Mouse (Mus musculus) heart, embryonic 16.5 days (tissue): Measurements from ENCODE around the gene Strn3. TPM values are rescaled to one million over a fixed set of nuclear protein-coding genes. Genes with fewer than 3 reads are reported as not detected.
"Not testable (repeated sequence)": the region's sequence is repeated elsewhere in the genome, so short reads cannot be mapped to it uniquely, and the experiment has no call there.

Experiments used
- ATAC-seq: fragments of 200-750 bp; cut with Nextera tagmentation; replicated peaks from 2 replicates; pipeline ENCODE4 v1.8.0; 2017; ENCODE audit warnings: moderate number of reproducible peaks; ENCODE audit not compliant: insufficient read depth, low FRiP score; ENCODE audit errors: extremely low read depth
- H3K27ac ChIP-seq: fragments of 300-500 bp; sonication (generic); 2 replicates; pipeline ENCODE4 v1.5.1; 2014; ENCODE audit warnings: mild to moderate bottlenecking, low read length, control low read depth, moderate library complexity
- H3K27me3 ChIP-seq: fragments of 300-500 bp; sonication (generic); 2 replicates; pipeline ENCODE4 v1.6.1; 2014; ENCODE audit warnings: low read length, mixed read lengths; ENCODE audit not compliant: control insufficient read depth, insufficient read depth
- H3K36me3 ChIP-seq: fragments of 300-500 bp; sonication (generic); 2 replicates; pipeline ENCODE4 v1.6.1; 2014; ENCODE audit not compliant: control insufficient read depth, insufficient read depth
- H3K4me1 ChIP-seq: fragments of 300-500 bp; sonication (generic); 2 replicates; pipeline ENCODE4 v1.6.1; 2014; ENCODE audit warnings: low read length, mixed read lengths; ENCODE audit not compliant: control insufficient read depth, insufficient read depth
- H3K4me2 ChIP-seq: fragments of 300-500 bp; sonication (generic); 2 replicates; pipeline ENCODE4 v1.6.1; 2014; ENCODE audit warnings: low read depth, mild to moderate bottlenecking, control low read depth, low read length
- H3K4me3 ChIP-seq: fragments of 300-500 bp; sonication (generic); 2 replicates; pipeline ENCODE4 v1.5.1; 2014; ENCODE audit warnings: mild to moderate bottlenecking, control low read depth, low read length
- H3K9ac ChIP-seq: fragments of 300-500 bp; sonication (generic); 2 replicates; pipeline ENCODE4 v1.6.1; 2014; ENCODE audit warnings: low read length, control low read depth
- H3K9me3 ChIP-seq: fragments of 300-500 bp; sonication (generic); replicated peaks from 2 replicates; pipeline ENCODE4 v1.6.1; 2016; ENCODE audit warnings: low read length; ENCODE audit not compliant: control insufficient read depth
- WGBS: fragments of 180-500 bp; shearing (Covaris S2); extraction: QIAGEN DNeasy Blood & Tissue Kit; methylation state at CpG from one replicate; pipeline ENCODE4 v1.1.7; 2014; 5-methylcytosine and 5-hydroxymethylcytosine counted together
- polyA plus RNA-seq: library from polyadenylated mRNA; unstranded; fragments of >200 nt; fragmentation: Nextera tagmentation; extraction: Ambion mirVana; gene quantifications from 2 replicates; pipeline ENCODE4 v1.2.1, GENCODE M21; 2015

The Strn3 gene
- polyA plus RNA-seq, 1 experiment from 2014 or later, result 37.2 TPM

DNA sequence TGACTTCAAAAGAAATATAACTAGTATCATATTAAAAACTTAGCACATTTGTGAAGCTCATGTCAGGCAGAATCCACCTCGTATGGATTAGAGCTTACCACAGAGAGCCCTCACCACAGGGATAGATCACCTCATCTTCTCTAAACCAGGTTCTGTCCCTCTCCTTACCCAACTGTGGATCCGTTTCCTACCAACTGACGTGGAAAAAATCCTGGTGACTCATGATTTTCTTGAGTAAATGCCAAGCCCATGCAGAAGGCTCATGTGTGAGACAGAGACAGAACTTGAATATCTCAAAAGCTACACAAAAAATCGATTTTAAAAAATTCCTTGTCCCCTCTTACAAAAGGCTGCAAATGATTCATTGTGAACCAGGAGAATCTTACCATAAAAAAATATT is 85.6 kb downstream of the Strn3 start:
- Histone ChIP-seq H3K36me3 (peaks cover 20% of the 10 kb centered on the region), H3K4me3 (no peak overlapping the region), H3K4me1 (no peaks in the 10 kb centered on the region), H3K9ac (no peak overlapping the region), H3K9me3 (no peaks in the 10 kb centered on the region), H3K27me3 (no peaks in the 10 kb centered on the region), H3K4me2 (no peak overlapping the region), H3K27ac (no peak overlapping the region)
- whole genome bisulfite sequencing, result 84% methylated on average over 4 of the region's 4 CpGs
- ATAC-seq, result no peak

DNA sequence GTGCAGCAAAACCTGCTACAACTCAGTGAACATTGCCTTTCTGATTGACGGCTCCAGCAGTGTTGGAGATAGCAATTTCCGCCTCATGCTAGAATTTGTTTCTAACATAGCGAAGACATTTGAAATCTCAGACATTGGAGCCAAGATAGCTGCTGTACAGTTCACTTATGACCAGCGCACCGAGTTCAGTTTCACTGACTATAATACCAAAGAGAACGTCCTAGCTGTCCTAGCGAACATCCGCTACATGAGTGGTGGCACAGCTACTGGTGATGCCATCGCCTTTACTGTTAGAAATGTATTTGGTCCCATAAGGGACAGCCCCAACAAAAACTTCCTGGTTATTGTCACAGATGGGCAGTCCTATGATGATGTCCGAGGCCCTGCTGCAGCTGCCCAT is 88.4 kb downstream of the Strn3 start:
- no peaks in the 10 kb centered on the region for H3K9me3 ChIP-seq
- no peaks in the 10 kb centered on the region for H3K4me1 ChIP-seq
- H3K27me3 ChIP-seq, result no peaks in the 10 kb centered on the region
- H3K36me3 ChIP-seq, result peaks cover 12% of the 10 kb centered on the region
- no peak overlapping the region for H3K27ac ChIP-seq
- H3K4me3 ChIP-seq, result no peak overlapping the region
- 95% methylated on average over 10 of the region's 10 CpGs for WGBS
- no peak overlapping the region for H3K9ac ChIP-seq
- no peak overlapping the region for H3K4me2 ChIP-seq
- ATAC-seq, result no peak

DNA sequence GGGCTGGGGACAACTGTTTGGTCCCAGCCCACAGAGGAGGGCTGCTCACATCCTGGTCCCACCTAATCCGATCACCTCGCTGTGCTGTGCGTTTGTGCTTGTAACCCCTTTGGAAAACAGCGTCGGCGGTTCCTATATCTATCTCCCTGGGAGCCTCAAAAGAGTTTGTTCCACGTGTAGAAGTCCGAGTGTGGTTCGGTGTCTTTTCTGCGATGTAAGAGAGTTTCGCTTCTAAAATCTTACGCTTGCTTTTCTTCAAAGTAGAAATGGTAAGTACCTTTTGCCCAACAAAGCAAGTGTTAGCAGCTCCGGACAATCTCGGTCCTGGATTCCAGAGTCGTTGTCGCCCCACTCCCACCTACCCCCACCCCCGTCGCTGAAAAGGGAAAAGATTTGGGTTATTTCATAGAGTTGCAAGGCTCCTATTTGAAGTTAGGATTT is 97.6 kb downstream of the Strn3 start:
- peak overlapping the region; percentile 77 for H3K4me3 ChIP-seq
- 3% methylated on average over 18 of the region's 18 CpGs for WGBS
- H3K27ac ChIP-seq, result no peak overlapping the region
- no peak for ATAC-seq
- peaks cover 14% of the 10 kb centered on the region for H3K4me1 ChIP-seq
- no peaks in the 10 kb centered on the region for H3K36me3 ChIP-seq
- H3K9me3 ChIP-seq, result no peaks in the 10 kb centered on the region
- H3K27me3 ChIP-seq, result peaks cover 45% of the 10 kb centered on the region
- H3K9ac ChIP-seq, result no peak overlapping the region; the same call in 1 of the 2 replicates
- H3K4me2 ChIP-seq, result peak overlapping the region; percentile 100

- peak; percentile 64 for ATAC-seq
- Histone ChIP-seq H3K9me3 (no peaks in the 10 kb centered on the region), H3K4me1 (peaks cover 14% of the 10 kb centered on the region), H3K27ac (no peak within 1 kb of the TSS), H3K36me3 (no peaks in the 10 kb centered on the region), H3K4me2 (peak within 1 kb of the TSS; percentile 100), H3K27me3 (peaks cover 45% of the 10 kb centered on the region), H3K9ac (peak within 1 kb of the TSS; percentile 69), H3K4me3 (peak within 1 kb of the TSS; percentile 77)
- under 1% methylated on average over 76 of the region's 79 CpGs for WGBS
Observed at GRCm38 (mm10) chr12:51593229-51594029, 98.3 kb downstream of the Strn3 start, which contains the start of gene Coch. TSS of gene Coch (plus strand) at chr12:51593341.

GRCm38 (mm10) chr12:51592888-51593228 is 98.8 kb downstream of the Strn3 start:
- Histone ChIP-seq H3K27ac (no peak overlapping the region), H3K27me3 (peaks cover 45% of the 10 kb centered on the region)
- 1% methylated on average over 19 of the region's 21 CpGs for WGBS

GRCm38 (mm10) chr12:51591921-51592320 is 99.8 kb downstream of the Strn3 start:
- H3K4me1 ChIP-seq, result peaks cover 14% of the 10 kb centered on the region
- no peak overlapping the region for H3K27ac ChIP-seq
- H3K4me3 ChIP-seq, result no peak overlapping the region
- H3K27me3 ChIP-seq, result peaks cover 45% of the 10 kb centered on the region
- WGBS, result 56% methylated on average over 8 of the region's 8 CpGs
- no peak overlapping the region for H3K9ac ChIP-seq
- no peaks in the 10 kb centered on the region for H3K9me3 ChIP-seq
- H3K4me2 ChIP-seq, result no peak overlapping the region
- no peaks in the 10 kb centered on the region for H3K36me3 ChIP-seq
- ATAC-seq, result no peak

More at GRCm38 (mm10) chr12:51592888-51593228, 98.8 kb downstream of the Strn3 start:
- peak overlapping the region; percentile 100 for H3K4me2 ChIP-seq
- ATAC-seq, result 0 out of 2 replicates have a peak, but pooled peaks have one; percentile 32
- peak overlapping the region; percentile 69 for H3K9ac ChIP-seq
- H3K4me1 ChIP-seq, result peaks cover 14% of the 10 kb centered on the region
- no peaks in the 10 kb centered on the region for H3K36me3 ChIP-seq
- H3K4me3 ChIP-seq, result peak overlapping the region; percentile 77
- no peaks in the 10 kb centered on the region for H3K9me3 ChIP-seq

GRCm38 (mm10) chr12:51589263-51589662 is 102.4 kb downstream of the Strn3 start:
- WGBS, result 76% methylated on average over 5 of the region's 5 CpGs
- Histone ChIP-seq H3K36me3 (no peaks in the 10 kb centered on the region), H3K9ac (no peak overlapping the region), H3K27me3 (peaks cover 29% of the 10 kb centered on the region), H3K4me1 (peaks cover 14% of the 10 kb centered on the region), H3K27ac (no peak overlapping the region), H3K4me2 (no peak overlapping the region), H3K9me3 (peaks cover 5% of the 10 kb centered on the region), H3K4me3 (no peak overlapping the region)
- no peak for ATAC-seq

DNA sequence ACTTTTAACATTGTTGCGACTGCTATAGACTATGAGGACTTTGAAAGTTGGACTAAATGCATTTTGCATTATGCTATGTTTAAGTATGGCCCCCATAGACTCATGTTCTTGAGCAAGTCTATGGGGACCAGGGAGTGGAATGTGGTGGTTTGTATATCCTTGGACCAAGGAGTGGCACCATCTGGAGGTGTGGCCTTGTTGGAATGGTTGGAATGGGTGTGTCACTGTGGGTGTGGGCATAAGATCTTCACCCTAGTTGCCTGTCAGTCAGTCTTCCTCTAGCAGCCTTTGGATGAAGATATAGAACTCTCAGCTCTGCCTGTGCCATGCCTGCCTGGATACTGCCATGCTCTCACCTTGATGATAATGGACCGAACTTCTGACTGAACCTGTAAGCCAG is 113.9 kb downstream of the Strn3 start:
- not testable (repeated sequence) for H3K27me3 ChIP-seq, H3K4me2 ChIP-seq, H3K9me3 ChIP-seq, H3K27ac ChIP-seq, H3K4me1 ChIP-seq, H3K36me3 ChIP-seq, ATAC-seq, H3K4me3 ChIP-seq, H3K9ac ChIP-seq
- WGBS, result 88% methylated on average over 2 of the region's 2 CpGs

- no peaks in the 10 kb centered on the region for H3K9me3 ChIP-seq
- no peaks in the 10 kb centered on the region for H3K36me3 ChIP-seq
- ATAC-seq, result no peak
- H3K27ac ChIP-seq, result no peak overlapping the region
- no peak overlapping the region for H3K4me2 ChIP-seq
- WGBS, result 79% methylated on average over 4 of the region's 4 CpGs
- no peaks in the 10 kb centered on the region for H3K4me1 ChIP-seq
- H3K4me3 ChIP-seq, result no peak overlapping the region
- no peaks in the 10 kb centered on the region for H3K27me3 ChIP-seq
- H3K9ac ChIP-seq, result no peak overlapping the region
Observed at GRCm38 (mm10) chr12:51572651-51573050, 119.0 kb downstream of the Strn3 start.
